Mouse (Mus musculus) bone marrow, adult 2 months (tissue): ENCODE measurements around the gene Agbl1. TPM values are rescaled to one million over a fixed set of nuclear protein-coding genes. Genes with fewer than 3 reads are reported as not detected.

Experiments used
- H3K27ac ChIP-seq: fragments of 200-500 bp; 2 replicates; pipeline ENCODE4 v1.5.1; 2012; ENCODE audit warnings: low read depth, mild to moderate bottlenecking, control low read depth, inconsistent platforms, low read length; ENCODE audit not compliant: control insufficient read depth, poor library complexity, insufficient read depth
- H3K4me1 ChIP-seq: fragments of 200-500 bp; 2 replicates; pipeline ENCODE4 v1.6.1; 2011; ENCODE audit warnings: low read length; ENCODE audit not compliant: control insufficient read depth, insufficient read depth
- H3K4me3 ChIP-seq: fragments of 200-500 bp; replicated peaks from 2 replicates; pipeline ENCODE3; 2011; ENCODE audit warnings: mild to moderate bottlenecking, low read depth, low read length, control low read depth; ENCODE audit not compliant: control insufficient read depth
- CTCF ChIP-seq: fragments of 200-500 bp; IDR thresholded peaks from 2 replicates; pipeline ENCODE4 v1.5.1; 2011; ENCODE audit warnings: low read length, control low read depth; ENCODE audit not compliant: control insufficient read depth, insufficient read depth
- POLR2A ChIP-seq: fragments of 200-500 bp; IDR thresholded peaks from 2 replicates; pipeline ENCODE4 v1.6.1; 2011; ENCODE audit warnings: low read depth, mild to moderate bottlenecking, control low read depth, low read length, borderline replicate concordance; ENCODE audit not compliant: control insufficient read depth
- WGBS: fragments of 180-500 bp; shearing (Covaris S2); methylation state at CpG from one replicate; pipeline ENCODE4 v1.1.7; 2018; 5-methylcytosine and 5-hydroxymethylcytosine counted together
- polyA plus RNA-seq: library from polyadenylated mRNA; stranded (reverse); fragments of >200 nt; gene quantifications from 2 replicates; pipeline ENCODE4 v1.2.4, GENCODE M21; 2011; ENCODE audit warnings: low replicate concordance; ENCODE audit not compliant: missing spikeins, insufficient read depth, insufficient read length

Gene Agbl1
- polyA plus RNA-seq, 1 experiment, result not detected

DNA sequence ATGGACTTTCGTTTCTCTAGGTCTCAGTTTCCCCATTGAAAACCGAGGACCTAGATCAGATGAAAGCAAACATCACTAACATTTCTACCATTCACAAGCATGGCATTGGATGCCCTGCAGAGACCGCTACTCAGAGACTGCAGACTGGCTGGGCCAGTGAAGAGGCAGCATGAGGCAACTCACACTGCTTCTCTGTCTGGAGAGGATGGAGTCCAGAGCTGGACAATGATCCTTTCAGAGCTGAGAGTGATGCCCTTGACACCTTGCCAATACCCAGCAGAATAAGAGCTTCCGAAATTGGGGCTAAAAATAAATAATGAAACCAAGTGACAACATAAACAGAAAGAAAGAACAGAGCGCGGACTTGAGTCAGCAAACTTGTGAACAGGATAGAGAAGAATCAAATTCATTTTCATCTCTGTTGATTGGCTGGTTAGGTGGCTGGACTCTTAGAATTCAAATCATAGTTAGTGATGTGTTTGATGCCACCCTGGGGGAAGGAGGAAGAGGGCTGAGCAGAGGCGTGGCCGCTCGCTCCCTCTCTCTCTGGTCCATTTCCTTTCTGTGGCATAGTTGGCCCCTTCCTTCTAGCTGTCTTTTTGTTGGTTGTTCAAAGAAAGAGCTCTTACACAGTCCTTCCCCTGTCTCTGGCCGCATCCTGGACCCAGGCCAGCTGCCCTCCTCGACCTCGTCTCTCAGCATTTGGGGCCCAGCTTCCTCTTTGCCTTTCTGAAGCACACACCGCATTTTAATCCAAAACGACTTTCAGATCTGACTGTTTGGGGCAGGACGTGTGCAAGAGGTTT, 903.1 kb downstream of the Agbl1 start:
- 12% methylated on average over 15 of the region's 15 CpGs for WGBS
- H3K4me1 ChIP-seq, result no peaks in the 10 kb centered on the region; the same call in 1 of the 2 replicates
- no peak overlapping the region for H3K4me3 ChIP-seq
- no peak overlapping the region for H3K27ac ChIP-seq
- TF ChIP-seq POLR2A (no peak), CTCF (no peak)

DNA sequence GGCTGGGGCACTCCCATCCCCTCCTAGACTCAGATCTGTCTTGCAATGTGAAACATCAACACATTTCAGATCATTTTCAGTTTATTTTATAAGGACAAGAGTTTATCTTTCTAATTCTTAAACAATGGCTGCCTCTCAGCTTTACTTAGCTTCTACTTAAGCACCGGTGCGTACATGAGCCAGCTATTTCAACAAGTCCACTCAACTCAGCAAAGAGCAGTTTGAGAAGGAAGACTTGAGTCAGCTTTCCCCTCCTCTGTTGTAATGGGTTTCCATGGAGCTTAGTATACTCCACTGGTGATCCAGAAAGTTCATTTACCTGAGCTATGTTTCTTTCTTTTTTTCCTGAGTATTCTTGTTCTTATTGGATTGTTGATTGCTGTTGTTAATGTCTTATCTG, 905.2 kb downstream of the Agbl1 start:
- 85% methylated on average over 2 of the region's 2 CpGs for WGBS
- Histone ChIP-seq H3K4me1 (no peaks in the 10 kb centered on the region; the same call in 1 of the 2 replicates), H3K27ac (no peak overlapping the region), H3K4me3 (no peak overlapping the region)
- no peak for TF ChIP-seq POLR2A
- TF ChIP-seq CTCF, result no peak

DNA sequence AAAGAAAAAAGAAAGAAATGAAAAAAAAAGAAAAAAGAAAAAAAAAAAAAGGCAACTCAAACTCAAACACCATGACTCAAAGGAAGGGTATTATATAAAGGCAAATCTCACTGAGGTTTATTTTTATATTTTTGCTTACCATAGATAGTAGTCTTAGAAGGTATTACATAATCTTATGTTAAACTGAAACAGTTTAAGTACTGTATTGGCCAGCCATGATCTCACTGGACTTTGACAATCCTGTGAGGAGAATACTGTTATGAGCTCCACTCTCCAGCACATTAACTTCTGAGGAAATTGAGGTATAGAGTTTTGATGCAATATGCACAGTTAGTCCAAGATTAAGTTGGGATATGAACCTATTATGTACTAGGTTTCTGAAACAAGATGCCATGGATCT, 909.0 kb downstream of the Agbl1 start:
- H3K4me1 ChIP-seq, result no peaks in the 10 kb centered on the region
- TF ChIP-seq CTCF (no peak), POLR2A (no peak)
- H3K4me3 ChIP-seq, result no peak overlapping the region
- H3K27ac ChIP-seq, result no peak overlapping the region

DNA sequence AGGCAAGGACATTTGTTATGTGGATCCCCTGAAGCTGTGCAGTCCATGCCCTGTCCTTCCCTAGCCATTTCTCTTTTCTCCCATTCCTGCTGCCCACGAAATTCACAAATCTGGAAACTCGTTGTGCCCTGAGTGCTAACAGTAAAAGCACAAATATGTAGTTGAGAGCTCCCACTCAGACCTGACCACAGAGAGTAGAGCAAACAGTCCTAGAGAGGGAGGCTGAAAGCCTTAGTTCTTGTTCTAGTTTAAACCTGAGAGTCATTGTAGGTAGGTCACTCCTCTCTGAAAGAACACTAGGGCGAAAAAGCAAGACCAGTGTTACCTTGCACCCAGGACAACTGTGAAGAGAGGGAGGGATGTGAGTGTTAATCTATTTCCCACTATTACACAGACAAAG, 917.8 kb downstream of the Agbl1 start:
- 69% methylated on average over 3 of the region's 3 CpGs for WGBS
- Histone ChIP-seq H3K4me3 (no peak overlapping the region), H3K4me1 (no peaks in the 10 kb centered on the region), H3K27ac (no peak overlapping the region)
- TF ChIP-seq POLR2A, result no peak
- no peak for TF ChIP-seq CTCF

DNA sequence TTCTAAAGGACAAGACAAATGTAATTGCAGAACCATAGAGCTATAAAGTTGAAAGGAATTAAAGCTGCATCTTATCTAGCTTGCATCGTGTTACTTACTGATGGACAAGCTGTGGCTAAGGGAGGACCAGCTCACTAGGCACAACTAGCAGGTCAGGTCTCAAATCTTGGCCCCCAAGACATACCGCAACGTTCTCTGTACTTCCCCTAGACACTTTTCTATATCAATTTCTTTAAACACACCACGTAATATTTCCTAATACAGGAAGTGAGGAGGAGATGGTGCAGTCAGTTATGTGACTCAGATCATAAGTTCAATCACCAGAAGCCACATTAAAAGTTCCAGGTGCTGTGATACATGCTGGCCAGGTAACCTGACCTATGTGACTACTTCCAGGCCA, 919.1 kb downstream of the Agbl1 start:
- H3K4me3 ChIP-seq, result no peak overlapping the region
- 32% methylated on average over 4 of the region's 4 CpGs for WGBS
- no peak for TF ChIP-seq POLR2A
- no peak for TF ChIP-seq CTCF
- no peaks in the 10 kb centered on the region for H3K4me1 ChIP-seq
- no peak overlapping the region for H3K27ac ChIP-seq

DNA sequence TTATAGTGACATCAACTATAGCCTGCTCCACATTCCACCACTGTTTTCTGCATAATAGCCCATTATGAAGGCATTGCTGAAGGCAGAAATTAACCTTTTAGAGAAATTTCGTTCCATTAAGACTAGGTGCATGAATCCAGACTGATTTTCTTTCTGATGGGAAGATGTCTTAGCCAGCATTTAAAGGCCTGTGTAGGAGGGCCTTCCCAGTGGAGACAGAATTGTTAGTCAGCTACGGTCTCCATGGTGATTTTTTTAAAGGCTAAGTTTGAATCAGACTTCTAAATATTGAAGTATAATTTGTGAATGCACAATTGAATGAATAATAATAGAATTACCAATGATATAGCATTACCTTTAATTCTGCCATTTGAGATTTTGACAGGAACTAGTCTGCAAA, 920.2 kb downstream of the Agbl1 start:
- 81% methylated on average over 2 of the region's 2 CpGs for WGBS
- H3K27ac ChIP-seq, result no peak overlapping the region
- H3K4me1 ChIP-seq, result no peaks in the 10 kb centered on the region
- H3K4me3 ChIP-seq, result no peak overlapping the region
- no peak for TF ChIP-seq CTCF
- TF ChIP-seq POLR2A, result no peak

DNA sequence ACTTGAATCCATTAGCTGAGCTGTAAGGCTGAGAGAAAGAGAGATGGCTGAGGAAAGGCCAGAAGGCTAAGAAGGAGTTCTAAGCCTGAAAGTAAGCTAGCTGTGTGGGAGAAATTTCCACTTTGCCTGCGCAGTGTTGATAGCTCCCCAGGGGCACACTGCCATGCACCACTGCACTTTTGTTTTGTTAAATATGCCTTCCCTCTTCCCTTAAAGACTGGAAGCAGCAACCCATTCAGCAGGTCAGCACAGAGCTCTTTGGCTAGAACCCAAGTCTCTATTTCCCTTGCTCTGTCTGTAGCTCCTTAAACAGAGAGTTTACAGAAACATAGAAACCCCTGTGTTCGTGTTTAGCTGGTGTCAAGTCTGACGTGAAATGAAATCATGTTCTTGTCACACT, 922.7 kb downstream of the Agbl1 start:
- Histone ChIP-seq H3K4me1 (no peaks in the 10 kb centered on the region), H3K27ac (no peak overlapping the region), H3K4me3 (no peak overlapping the region)
- TF ChIP-seq POLR2A, result no peak
- no peak for TF ChIP-seq CTCF
- 67% methylated on average over 3 of the region's 3 CpGs for WGBS

DNA sequence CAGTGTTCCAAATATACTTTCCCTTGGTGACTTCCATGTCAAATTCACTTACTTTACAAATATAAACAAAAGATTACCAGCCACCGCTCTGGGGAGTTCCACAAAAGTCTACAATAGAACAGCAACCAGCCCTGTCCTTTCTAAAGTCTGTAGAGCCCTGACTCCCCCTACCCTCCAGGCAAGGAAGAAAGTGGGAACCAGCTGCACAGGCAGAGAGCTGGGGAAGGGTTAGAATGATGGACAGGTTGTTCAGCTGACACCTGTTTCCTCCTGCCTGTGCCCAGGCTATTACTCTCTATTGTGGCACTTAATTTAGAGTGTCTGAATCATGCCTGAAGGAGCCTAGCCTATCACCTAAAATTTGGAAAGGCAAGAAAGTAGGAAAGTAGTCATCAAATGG, 923.2 kb downstream of the Agbl1 start:
- H3K27ac ChIP-seq, result no peak overlapping the region
- no peak overlapping the region for H3K4me3 ChIP-seq
- no peak for TF ChIP-seq POLR2A
- TF ChIP-seq CTCF, result no peak
- H3K4me1 ChIP-seq, result no peaks in the 10 kb centered on the region
- 80% methylated on average over 1 of the region's 1 CpGs for WGBS

DNA sequence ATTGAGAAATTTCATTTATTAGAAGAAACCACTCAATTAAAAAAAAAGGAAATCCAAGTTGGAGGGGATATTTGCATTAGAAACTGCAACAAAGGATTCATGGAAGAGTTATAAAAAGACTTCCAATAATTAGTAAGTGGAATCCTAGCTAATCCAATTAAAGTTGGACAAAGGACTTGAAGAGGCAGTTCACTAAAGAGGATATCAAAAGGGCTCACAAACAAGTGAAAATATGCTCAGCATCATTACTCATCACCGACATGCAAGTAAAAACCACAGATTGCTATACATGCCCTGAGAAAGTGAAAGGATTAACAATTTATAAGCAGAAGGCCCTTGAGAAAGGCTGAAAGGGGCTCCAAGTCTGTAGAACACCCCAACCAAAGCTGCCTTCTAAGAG, 935.2 kb downstream of the Agbl1 start:
- no peak overlapping the region for H3K4me3 ChIP-seq
- H3K27ac ChIP-seq, result no peak overlapping the region
- H3K4me1 ChIP-seq, result no peaks in the 10 kb centered on the region
- WGBS, result 83% methylated on average over 1 of the region's 1 CpGs
- TF ChIP-seq POLR2A (no peak), CTCF (no peak)
